Mouse (Mus musculus) layer of hippocampus, postnatal 10 days (tissue): ENCODE results near the gene Gm5136. TPM values are rescaled to one million over a fixed set of nuclear protein-coding genes. Genes with fewer than 3 reads are reported as not detected.

ENCODE experiments used
- DNase-seq, 2 experiments: peaks; one replicate each; pipeline ENCODE4 v3.0.0; 2021; ENCODE audit warnings: low spot score in 2 of 2
- long read RNA-seq: library from polyadenylated mRNA; stranded (forward); transcript quantifications from one replicate; pipeline ENCODE4 v2.0.0, GENCODE M21; 2023
- total RNA-seq, 2 experiments: library from RNA; stranded (reverse); gene quantifications; 2 replicates each; pipeline ENCODE4 v1.2.3; 2021

Gene Gm5136
- total RNA-seq = 1 to 10 TPM; 1.7 to 3.6 TPM
- long read RNA-seq = 0 reads

GRCm38 (mm10) chr10:108699946-108700345, at the start of gene Gm5136:
Gm5136 (minus strand) TSS chr10:108700160.
- no peak for DNase-seq

- no peak for DNase-seq
These were observed 43.8 kb upstream of the Gm5136 start for GRCm38 (mm10) chr10:108743759-108744158.

DNA sequence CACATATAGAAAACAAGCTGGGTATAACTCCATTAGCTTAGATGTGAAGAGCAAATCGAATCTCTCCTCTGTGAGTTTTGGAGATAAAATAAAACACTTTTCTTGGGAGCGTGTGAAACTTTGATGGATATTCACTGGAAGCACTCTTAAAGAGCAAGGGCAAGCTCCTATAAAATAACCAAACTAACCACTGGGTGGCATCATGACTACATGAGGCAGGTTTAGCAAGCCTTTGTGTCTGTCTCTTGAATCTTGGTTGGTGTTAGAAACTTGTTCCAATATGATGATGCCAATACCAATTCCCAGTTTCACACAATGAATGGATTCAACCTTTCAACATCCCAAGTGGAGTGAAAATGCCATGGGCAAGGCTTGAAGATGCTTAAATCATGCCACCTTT, 34.0 kb upstream of the Gm5136 start:
- DNase-seq = peak; percentile 19 to 39

DNA sequence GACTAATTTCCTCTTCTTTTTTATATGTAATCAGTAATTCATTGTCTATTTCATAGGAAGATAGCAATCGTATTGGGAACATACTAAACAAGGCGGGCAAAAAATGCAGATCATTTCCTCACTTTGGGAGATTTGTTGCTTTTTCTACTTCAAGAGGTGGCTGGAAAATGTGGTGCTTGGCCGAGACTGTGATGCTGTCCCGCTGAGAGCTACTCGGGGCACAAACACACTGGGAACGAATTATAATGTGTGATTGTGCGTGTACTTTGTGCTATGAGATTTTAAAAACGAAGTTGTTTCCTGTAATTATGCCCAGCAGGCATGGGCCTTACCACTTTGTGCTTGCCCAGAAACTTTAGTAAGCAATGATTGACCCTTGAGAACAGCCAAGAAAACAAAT, 29.0 kb upstream of the Gm5136 start:
- no peak for DNase-seq

- DNase-seq = no peak
These were observed 26.4 kb upstream of the Gm5136 start for GRCm38 (mm10) chr10:108726391-108726790.

- no peak for DNase-seq
These were observed 24.9 kb upstream of the Gm5136 start for GRCm38 (mm10) chr10:108724878-108725277.

- no peak for DNase-seq
These were observed 10.6 kb upstream of the Gm5136 start for GRCm38 (mm10) chr10:108710514-108710913.

GRCm38 (mm10) chr10:108705658-108706057, 5.7 kb upstream of the Gm5136 start:
- DNase-seq = no peak

- no peak for DNase-seq
These were observed 1.6 kb upstream of the Gm5136 start for GRCm38 (mm10) chr10:108701361-108702128.

GRCm38 (mm10) chr10:108697062-108697461, 2.9 kb downstream of the Gm5136 start:
- no peak for DNase-seq

- no peak for DNase-seq
These were observed 9.0 kb downstream of the Gm5136 start for GRCm38 (mm10) chr10:108690954-108691353.

DNA sequence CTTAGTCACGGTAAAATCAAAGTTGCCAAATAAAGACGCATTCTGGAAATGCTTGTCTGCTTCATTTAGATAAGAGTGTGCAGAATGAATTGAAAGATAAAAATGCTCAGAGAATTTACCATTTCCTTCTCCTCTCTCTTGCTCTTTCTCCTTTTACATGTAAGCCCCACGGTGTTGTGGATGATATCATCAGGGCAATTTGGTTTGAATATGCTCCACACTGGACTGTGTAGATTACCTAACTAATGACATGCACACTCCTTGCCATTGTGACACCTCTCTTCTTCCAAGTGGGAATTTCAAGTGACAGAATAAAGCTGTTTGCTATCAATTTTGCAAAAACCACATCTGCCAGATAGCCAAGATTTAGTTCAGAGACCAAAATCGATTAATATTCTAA, 13.3 kb downstream of the Gm5136 start:
- DNase-seq = no peak

- DNase-seq = peak in 1 of 2 experiments; percentile 36
These were observed 20.1 kb downstream of the Gm5136 start for GRCm38 (mm10) chr10:108679675-108680390.

DNA sequence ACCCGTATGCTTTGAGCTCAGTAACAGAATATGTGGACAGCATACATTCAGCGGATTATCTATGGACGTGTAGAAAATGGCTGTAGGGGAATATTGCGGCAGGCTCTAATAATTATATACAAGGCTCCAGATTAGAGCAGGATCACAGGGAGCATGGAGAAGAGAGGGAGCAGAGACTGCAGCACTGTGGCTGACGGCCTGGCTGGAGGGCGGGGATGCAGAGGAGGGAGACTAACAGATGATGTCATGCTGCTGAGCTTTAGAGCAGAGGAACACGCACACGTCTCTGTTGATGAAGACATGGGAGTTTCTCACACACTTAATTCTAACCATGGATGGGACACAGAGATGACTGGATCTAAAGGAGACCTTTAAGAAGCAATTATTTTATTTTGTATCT, 22.9 kb downstream of the Gm5136 start:
- DNase-seq = no peak

GRCm38 (mm10) chr10:108668944-108669343, 31.0 kb downstream of the Gm5136 start:
- no peak for DNase-seq

DNA sequence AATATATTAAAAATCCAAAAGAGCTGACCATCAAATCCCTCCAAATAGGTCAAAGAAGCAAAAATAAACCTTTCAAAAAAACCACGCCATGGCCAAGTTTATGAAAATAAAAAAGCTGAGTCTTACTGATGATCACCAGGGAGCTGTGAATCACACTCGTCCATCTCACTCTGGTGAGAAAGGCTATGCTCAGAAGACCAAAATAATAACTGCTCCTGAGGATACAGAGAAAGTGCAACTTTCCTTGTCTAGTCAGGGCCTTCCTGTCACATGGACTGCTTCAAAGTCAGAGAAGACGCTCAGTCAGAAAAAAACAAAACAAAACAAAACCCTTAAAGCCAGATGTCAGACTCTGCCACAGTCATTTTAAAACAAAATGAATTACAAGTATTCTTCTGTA, 39.7 kb downstream of the Gm5136 start:
- no peak for DNase-seq

DNA sequence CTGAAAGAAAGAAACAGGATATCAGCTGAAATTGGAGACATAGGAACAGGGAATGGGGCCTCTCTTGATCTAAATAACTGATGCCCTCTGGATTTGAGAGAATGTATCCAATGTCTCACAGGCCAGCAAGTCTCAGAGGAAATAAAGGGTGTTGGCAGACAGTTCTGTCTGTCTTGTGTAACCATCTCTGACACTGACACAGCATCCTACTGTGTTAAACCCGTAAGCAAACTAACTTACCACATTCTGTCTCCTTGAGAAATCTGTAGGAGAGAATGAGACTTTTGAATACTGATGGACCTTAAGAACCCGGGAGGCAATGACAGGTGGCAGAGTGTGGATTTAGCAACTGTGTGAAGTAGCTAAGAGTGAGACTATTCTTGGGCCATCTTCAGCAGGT, 41.7 kb downstream of the Gm5136 start:
- no peak for DNase-seq

DNA sequence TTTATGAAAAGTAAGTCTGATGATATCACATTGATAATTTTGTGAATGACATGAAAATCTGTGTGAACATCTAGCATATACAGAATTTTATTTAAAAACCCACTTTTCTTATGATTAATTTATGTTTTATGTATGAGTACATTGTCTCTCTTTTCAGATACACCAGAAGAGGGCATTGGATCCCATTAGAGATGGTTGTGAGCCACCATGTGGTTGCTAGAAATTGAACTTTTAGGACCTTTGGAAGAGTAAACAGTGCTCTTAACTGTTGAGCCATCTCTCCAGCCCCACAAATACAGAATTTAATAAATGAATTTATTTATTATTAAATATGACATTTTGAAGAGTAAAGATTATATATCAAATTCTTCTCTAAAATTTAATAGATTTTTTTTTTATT, 42.3 kb downstream of the Gm5136 start:
- DNase-seq = no peak

- no peak for DNase-seq
These were observed 43.1 kb downstream of the Gm5136 start for GRCm38 (mm10) chr10:108656898-108657297.

DNA sequence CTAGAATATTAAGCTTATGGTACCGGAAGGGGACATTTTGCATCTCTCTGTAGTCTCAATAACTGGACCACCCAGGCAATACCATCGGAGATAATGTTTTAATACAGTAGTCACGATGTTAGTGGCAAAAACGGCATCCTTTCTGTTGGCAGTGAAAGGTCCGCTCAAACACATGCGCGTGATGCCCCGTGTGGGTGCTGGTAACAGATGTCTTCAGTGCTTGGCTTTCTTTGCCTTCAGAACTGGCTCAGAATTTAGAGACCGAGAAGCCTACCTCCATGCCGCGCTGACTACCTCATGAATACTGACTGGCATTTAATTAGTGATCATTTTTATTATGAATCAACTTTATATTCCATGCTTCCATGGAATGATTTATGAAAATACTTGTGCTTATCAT, 44.9 kb downstream of the Gm5136 start:
- DNase-seq = no peak

DNA sequence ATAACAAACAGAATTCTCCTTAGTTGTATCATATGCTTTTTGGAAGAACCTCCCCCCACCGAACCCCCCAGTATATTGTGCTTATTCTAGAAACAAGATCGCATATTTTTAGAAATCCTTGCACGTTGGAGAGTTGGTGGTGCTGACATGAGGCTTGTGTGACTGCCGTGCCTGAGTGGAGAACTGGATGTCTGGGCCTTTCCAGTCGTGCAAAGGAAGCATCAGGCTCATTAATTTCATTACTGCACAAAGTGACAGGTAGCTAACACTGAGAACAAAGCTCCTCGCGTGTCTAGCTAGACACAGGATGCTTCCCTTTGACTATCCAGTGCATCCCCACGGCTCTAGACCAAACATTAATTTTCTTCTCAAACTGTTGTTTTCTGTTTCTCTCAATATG, 47.1 kb downstream of the Gm5136 start:
- no peak for DNase-seq

DNA sequence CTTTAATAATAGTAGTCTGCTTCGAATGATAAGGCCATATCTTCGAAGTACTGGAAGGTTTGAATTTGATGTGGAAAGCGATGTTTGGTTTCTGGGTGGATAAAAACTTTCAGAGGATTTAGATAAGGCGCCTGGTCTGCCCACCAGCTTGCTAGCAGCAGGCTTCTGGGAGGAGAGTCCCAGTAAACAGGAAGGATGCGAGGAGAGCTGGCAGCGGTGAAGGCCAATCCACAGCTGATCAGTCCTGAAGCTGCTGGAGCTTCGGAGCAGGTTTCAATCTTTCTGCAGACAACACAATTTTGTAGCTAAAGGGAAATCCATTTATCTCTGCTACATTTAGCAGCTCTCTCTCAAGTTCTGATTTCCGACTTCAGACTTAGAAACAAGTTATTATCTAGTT, 47.9 kb downstream of the Gm5136 start:
- DNase-seq = no peak

DNA sequence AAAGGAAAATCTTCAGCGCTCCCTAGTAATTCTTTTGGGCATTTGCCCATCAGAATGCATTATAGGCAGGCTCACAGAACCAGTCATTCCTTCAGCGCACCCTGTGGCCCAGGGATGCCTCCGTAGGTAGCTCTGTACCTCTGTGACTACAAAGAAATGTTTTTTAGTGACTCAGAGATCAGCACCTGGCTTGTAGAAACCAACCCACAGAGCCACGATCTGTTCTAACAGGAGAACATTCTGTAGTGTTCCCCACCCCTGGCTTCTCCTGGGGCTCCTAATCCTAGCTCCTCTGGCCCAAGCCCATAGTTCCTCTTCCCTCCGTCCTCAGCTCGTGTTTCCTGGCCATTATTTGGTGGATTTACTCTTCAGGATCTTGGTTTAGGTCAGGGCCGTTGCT, 50.8 kb downstream of the Gm5136 start:
- DNase-seq = no peak
